Mouse (Mus musculus): ENCODE results near the gene H2-M10.5. TPM values are rescaled to one million over a fixed set of nuclear protein-coding genes. Genes with fewer than 3 reads are reported as not detected.
"Not testable (repeated sequence)": the region's sequence is repeated elsewhere in the genome, so short reads cannot be mapped to it uniquely, and the experiment has no call there.

Gene H2-M10.5
- polyA plus RNA-seq, 1 experiment from 2014 or later: not detected

DNA sequence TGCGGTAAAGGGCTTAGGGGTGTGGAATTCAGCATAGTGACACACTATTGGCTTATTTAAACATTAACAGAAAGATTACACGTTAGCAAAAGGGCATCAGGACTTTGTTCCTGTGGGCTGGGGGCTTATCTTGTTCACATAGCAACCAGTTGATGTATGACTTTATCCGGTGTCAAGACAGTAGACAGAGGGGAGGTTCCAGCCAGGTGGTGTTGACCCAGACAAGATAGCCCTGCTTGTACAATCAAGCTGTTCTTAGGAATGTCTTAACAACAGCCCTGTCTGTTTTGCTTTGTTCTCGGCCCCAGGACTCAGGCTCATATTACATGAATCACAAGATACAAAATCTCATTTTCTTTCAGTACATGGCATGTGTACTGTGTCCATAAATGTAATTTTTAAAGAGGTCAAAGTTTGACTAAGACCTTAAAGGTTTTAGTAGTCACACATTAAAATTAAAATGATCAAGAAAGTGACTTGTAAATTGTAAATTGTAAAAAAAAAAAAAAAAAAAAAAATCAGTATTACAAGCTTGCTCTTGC, 27.3 kb downstream of the H2-M10.5 start:
- H3K36me3 ChIP-seq (ENCODE audit: control insufficient read depth, insufficient read depth, low read length); H3K4me1 ChIP-seq (ENCODE audit: control insufficient read depth, insufficient read depth, low read length); H3K4me2 ChIP-seq (ENCODE audit: low read depth, low read length); H3K9me3 ChIP-seq (ENCODE audit: control insufficient read depth, low read length); H3K27me3 ChIP-seq (replicated peaks; ENCODE audit: control insufficient read depth, insufficient read depth, low read length); H3K4me3 ChIP-seq (ENCODE audit: low read length); H3K27ac ChIP-seq (ENCODE audit: low read length); H3K9ac ChIP-seq (ENCODE audit: low read depth, low read length): not testable (repeated sequence)
- WGBS: 34% methylated on average over 4 of the region's 4 CpGs
- peak; percentile 77 for ATAC-seq

DNA sequence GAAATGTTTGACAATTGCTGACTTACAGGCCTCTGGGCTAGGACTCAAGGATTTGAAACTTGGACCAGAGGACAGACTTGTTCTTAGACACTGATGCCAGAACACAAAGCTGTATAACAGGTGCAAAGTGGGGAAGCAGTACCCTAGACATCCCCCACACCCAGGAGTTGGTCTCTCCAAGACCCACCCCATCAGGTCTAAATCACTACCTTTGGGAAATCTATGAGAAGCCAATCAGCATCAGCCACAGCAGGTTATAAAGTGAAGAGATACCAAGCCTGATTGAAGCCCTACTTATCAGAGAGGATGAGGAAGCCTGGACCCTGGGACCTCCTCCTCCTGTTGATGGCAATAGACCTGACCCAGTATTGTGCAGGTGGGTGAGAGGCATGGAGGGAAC, 39.2 kb downstream of the H2-M10.5 start, which contains the start of gene H2-M10.6:
Gene H2-M10.6, plus strand, starts transcription at position 301 of the 400 bp plus-strand sequence.
- Histone ChIP-seq H3K9me3 (ENCODE audit: control insufficient read depth, low read length) (no peaks in the 10 kb centered on the region), H3K4me2 (ENCODE audit: low read depth, low read length) (no peak within 1 kb of the TSS), H3K27ac (ENCODE audit: low read length) (no peak within 1 kb of the TSS), H3K36me3 (ENCODE audit: control insufficient read depth, insufficient read depth, low read length) (no peaks in the 10 kb centered on the region), H3K4me1 (ENCODE audit: control insufficient read depth, insufficient read depth, low read length) (no peaks in the 10 kb centered on the region), H3K4me3 (ENCODE audit: low read length) (no peak within 1 kb of the TSS), H3K9ac (ENCODE audit: low read depth, low read length) (no peak within 1 kb of the TSS), H3K27me3 (replicated peaks; ENCODE audit: control insufficient read depth, insufficient read depth, low read length) (no peaks in the 10 kb centered on the region)
- no peak for ATAC-seq

DNA sequence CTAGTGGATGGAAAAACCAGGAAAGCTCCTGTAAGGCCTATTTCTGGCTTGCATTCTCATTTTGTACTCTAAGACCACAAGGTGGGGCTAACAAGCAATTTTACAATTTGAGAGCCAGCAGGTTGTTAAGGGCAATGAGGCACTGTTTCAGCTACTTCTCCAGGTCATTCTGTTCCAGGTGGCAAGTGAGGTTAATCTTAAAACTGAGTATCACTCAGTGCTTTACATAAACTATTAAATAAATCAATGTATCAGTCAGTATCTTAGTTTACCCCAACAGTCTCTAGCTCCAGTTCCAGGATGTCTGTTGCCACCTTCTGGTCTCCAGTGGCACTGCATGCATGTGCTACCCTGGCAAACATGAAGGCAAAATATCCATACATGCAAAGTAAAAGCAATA, 51.3 kb downstream of the H2-M10.5 start:
- H3K27ac ChIP-seq (ENCODE audit: low read length): no peak overlapping the region
- no peak overlapping the region for H3K9ac ChIP-seq (ENCODE audit: low read depth, low read length)
- H3K4me1 ChIP-seq (ENCODE audit: control insufficient read depth, insufficient read depth, low read length): no peaks in the 10 kb centered on the region
- no peaks in the 10 kb centered on the region for H3K9me3 ChIP-seq (ENCODE audit: control insufficient read depth, low read length)
- peak; percentile 51; the same call in 1 of the 2 replicates for ATAC-seq
- no peaks in the 10 kb centered on the region for H3K27me3 ChIP-seq (replicated peaks; ENCODE audit: control insufficient read depth, insufficient read depth, low read length)
- H3K4me3 ChIP-seq (ENCODE audit: low read length): no peak overlapping the region
- H3K36me3 ChIP-seq (ENCODE audit: control insufficient read depth, insufficient read depth, low read length): no peaks in the 10 kb centered on the region
- no peak overlapping the region for H3K4me2 ChIP-seq (ENCODE audit: low read depth, low read length)

DNA sequence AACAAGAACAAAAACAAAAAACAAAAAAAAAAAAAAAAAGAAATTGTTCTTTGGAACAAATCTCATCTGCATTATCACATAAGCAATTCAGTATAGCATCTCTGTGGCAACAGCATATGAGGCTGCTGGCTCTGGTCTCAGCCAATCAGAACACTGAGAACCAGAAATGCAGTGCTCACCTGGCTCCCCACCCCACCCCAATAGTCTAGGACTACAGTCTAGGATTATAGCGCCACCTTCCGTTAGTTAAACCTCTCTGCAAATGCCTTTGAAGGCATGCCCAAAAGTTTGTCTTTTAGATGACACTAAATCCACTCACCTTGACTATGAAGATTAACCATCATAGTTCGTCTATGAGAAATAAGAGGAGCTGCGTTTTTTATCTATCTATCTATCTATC, 52.8 kb downstream of the H2-M10.5 start:
- 21% methylated on average over 4 of the region's 4 CpGs for WGBS
- Histone ChIP-seq H3K9me3 (ENCODE audit: control insufficient read depth, low read length) (no peaks in the 10 kb centered on the region), H3K4me2 (ENCODE audit: low read depth, low read length) (no peak overlapping the region), H3K4me1 (ENCODE audit: control insufficient read depth, insufficient read depth, low read length) (no peaks in the 10 kb centered on the region), H3K4me3 (ENCODE audit: low read length) (no peak overlapping the region), H3K36me3 (ENCODE audit: control insufficient read depth, insufficient read depth, low read length) (no peaks in the 10 kb centered on the region), H3K27ac (ENCODE audit: low read length) (no peak overlapping the region), H3K27me3 (replicated peaks; ENCODE audit: control insufficient read depth, insufficient read depth, low read length) (no peaks in the 10 kb centered on the region), H3K9ac (ENCODE audit: low read depth, low read length) (no peak overlapping the region)
- peak; percentile 62 for ATAC-seq

Other genes with a start within 250 kb of the H2-M10.5 start
- not detected in 2 replicates for gene H2-M11, start 225.8 kb upstream of the H2-M10.5 start, polyA plus RNA-seq (2015; fragmentation: Nextera tagmentation; extraction: Ambion mirVana)
- not detected in 2 replicates for gene H2-M9, start 130.2 kb upstream of the H2-M10.5 start, polyA plus RNA-seq (2015; fragmentation: Nextera tagmentation; extraction: Ambion mirVana)
- not detected in 2 replicates for gene H2-M1, start 100.7 kb upstream of the H2-M10.5 start, polyA plus RNA-seq (2015; fragmentation: Nextera tagmentation; extraction: Ambion mirVana)
- gene H2-M10.6, start 39.3 kb downstream of the H2-M10.5 start, polyA plus RNA-seq (2015; fragmentation: Nextera tagmentation; extraction: Ambion mirVana): not detected in 2 replicates
- 36.5 and 39.2 TPM in 2 replicates for gene Trim26, start 64.2 kb downstream of the H2-M10.5 start, polyA plus RNA-seq (2015; fragmentation: Nextera tagmentation; extraction: Ambion mirVana)
- gene Trim15, start 94.3 kb downstream of the H2-M10.5 start, polyA plus RNA-seq (2015; fragmentation: Nextera tagmentation; extraction: Ambion mirVana): 8.5 and 11.6 TPM in 2 replicates
- gene Trim10, start 96.7 kb downstream of the H2-M10.5 start, polyA plus RNA-seq (2015; fragmentation: Nextera tagmentation; extraction: Ambion mirVana): 3.3 and 5.7 TPM in 2 replicates
- gene Trim40, start 117.2 kb downstream of the H2-M10.5 start, polyA plus RNA-seq (2015; fragmentation: Nextera tagmentation; extraction: Ambion mirVana): 2.3 and 2.6 TPM in 2 replicates
- gene Trim31, start 125.2 kb downstream of the H2-M10.5 start, polyA plus RNA-seq (2015; fragmentation: Nextera tagmentation; extraction: Ambion mirVana): 63.1 and 69.7 TPM in 2 replicates
- 1.8 and 2.4 TPM in 2 replicates for gene Rnf39, start 170.0 kb downstream of the H2-M10.5 start, polyA plus RNA-seq (2015; fragmentation: Nextera tagmentation; extraction: Ambion mirVana)
- 92.1 and 101 TPM in 2 replicates for gene Ppp1r11, start 178.8 kb downstream of the H2-M10.5 start, polyA plus RNA-seq (2015; fragmentation: Nextera tagmentation; extraction: Ambion mirVana)
- gene Znrd1, start 185.6 kb downstream of the H2-M10.5 start, polyA plus RNA-seq (2015; fragmentation: Nextera tagmentation; extraction: Ambion mirVana): 68.5 and 72.2 TPM in 2 replicates
- gene Znrd1as, start 185.7 kb downstream of the H2-M10.5 start, polyA plus RNA-seq (2015; fragmentation: Nextera tagmentation; extraction: Ambion mirVana): 6.1 and 6.6 TPM in 2 replicates
- gene 2410137M14Rik, start 208.3 kb downstream of the H2-M10.5 start, polyA plus RNA-seq (2015; fragmentation: Nextera tagmentation; extraction: Ambion mirVana): not detected in 2 replicates
- 0.16 and 0.22 TPM in 2 replicates for gene H2-M5, start 216.6 kb downstream of the H2-M10.5 start, polyA plus RNA-seq (2015; fragmentation: Nextera tagmentation; extraction: Ambion mirVana)
- gene Zfp57, start 228.3 kb downstream of the H2-M10.5 start, polyA plus RNA-seq (2015; fragmentation: Nextera tagmentation; extraction: Ambion mirVana): 41.3 and 43.2 TPM in 2 replicates

All from intestine, embryonic 16.5 days (tissue).